Mouse (Mus musculus): ENCODE measurements around the gene Mmadhc. TPM values are rescaled to one million over a fixed set of nuclear protein-coding genes. Genes with fewer than 3 reads are reported as not detected.

Gene Mmadhc
- polyA plus RNA-seq, 1 experiment: 58.6 TPM

GRCm38 (mm10) chr2:50290754-50291153 is 5.8 kb downstream of the Mmadhc start:
- TF ChIP-seq CTCF (conservative IDR thresholded peaks at IDR 0.05; ENCODE audit: insufficient read depth, insufficient read length, low read depth, low read length) (no peak), POLR2A (IDR thresholded peaks at IDR 0.05; ENCODE audit: low read depth, low read length) (no peak)
- Histone ChIP-seq H3K27ac (ENCODE audit: insufficient read depth, low read depth, low read length) (no peak overlapping the region), H3K27me3 (replicated peaks; ENCODE audit: control insufficient read depth, insufficient read depth, low read length) (no peaks in the 10 kb centered on the region), H3K4me3 (ENCODE audit: insufficient read depth, low read depth, low read length) (no peak overlapping the region), H3K36me3 (ENCODE audit: control insufficient read depth, insufficient read depth, low read length) (peaks cover 15% of the 10 kb centered on the region), H3K4me1 (ENCODE audit: control insufficient read depth, insufficient read depth, low read length) (peaks cover 21% of the 10 kb centered on the region)
- 92% methylated on average over 2 of the region's 2 CpGs for WGBS
- DNase-seq: no peak

- no peak overlapping the region for H3K4me3 ChIP-seq (ENCODE audit: insufficient read depth, low read depth, low read length)
- TF ChIP-seq CTCF (conservative IDR thresholded peaks at IDR 0.05; ENCODE audit: insufficient read depth, insufficient read length, low read depth, low read length): no peak
- no peak for TF ChIP-seq POLR2A (IDR thresholded peaks at IDR 0.05; ENCODE audit: low read depth, low read length)
- whole genome bisulfite sequencing: 37% methylated on average over 3 of the region's 3 CpGs
- peak; percentile 89 for DNase-seq
- H3K27me3 ChIP-seq (replicated peaks; ENCODE audit: control insufficient read depth, insufficient read depth, low read length): no peaks in the 10 kb centered on the region
- peaks cover 11% of the 10 kb centered on the region for H3K36me3 ChIP-seq (ENCODE audit: control insufficient read depth, insufficient read depth, low read length)
- no peak overlapping the region for H3K27ac ChIP-seq (ENCODE audit: insufficient read depth, low read depth, low read length)
- H3K4me1 ChIP-seq (ENCODE audit: control insufficient read depth, insufficient read depth, low read length): peaks cover 4% of the 10 kb centered on the region; the same call in 1 of the 2 replicates
Measured at GRCm38 (mm10) chr2:50284781-50285180, 11.8 kb downstream of the Mmadhc start.

DNA sequence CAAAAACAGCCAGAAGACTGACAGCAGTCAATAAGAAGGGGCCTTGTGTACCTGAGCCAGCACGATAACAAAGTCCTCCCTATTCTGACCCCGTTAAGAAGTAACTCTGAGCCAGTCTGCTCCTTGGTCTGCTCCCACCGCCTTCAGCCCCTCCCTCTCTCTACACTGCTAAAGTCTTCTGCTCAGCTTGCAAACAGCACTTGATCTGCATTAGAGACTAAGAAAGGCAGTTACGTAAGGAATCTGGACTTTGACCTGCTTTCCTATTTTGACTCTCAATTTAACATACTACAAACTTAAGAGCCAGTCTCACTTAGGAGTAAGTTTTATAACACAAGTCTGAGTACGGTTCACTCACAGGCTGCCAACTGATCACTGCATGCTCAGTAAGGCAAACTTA is 12.6 kb downstream of the Mmadhc start:
- H3K27ac ChIP-seq (ENCODE audit: insufficient read depth, low read depth, low read length): peak overlapping the region; percentile 99
- peaks cover 4% of the 10 kb centered on the region; the same call in 1 of the 2 replicates for H3K4me1 ChIP-seq (ENCODE audit: control insufficient read depth, insufficient read depth, low read length)
- TF ChIP-seq CTCF (conservative IDR thresholded peaks at IDR 0.05; ENCODE audit: insufficient read depth, insufficient read length, low read depth, low read length): no peak
- TF ChIP-seq POLR2A (IDR thresholded peaks at IDR 0.05; ENCODE audit: low read depth, low read length): no peak
- H3K27me3 ChIP-seq (replicated peaks; ENCODE audit: control insufficient read depth, insufficient read depth, low read length): no peaks in the 10 kb centered on the region
- peaks cover 10% of the 10 kb centered on the region for H3K36me3 ChIP-seq (ENCODE audit: control insufficient read depth, insufficient read depth, low read length)
- H3K4me3 ChIP-seq (ENCODE audit: insufficient read depth, low read depth, low read length): no peak overlapping the region
- DNase-seq: peak; percentile 94
- 52% methylated on average over 5 of the region's 5 CpGs for WGBS

GRCm38 (mm10) chr2:50276715-50277114 is 19.9 kb downstream of the Mmadhc start:
- 67% methylated on average over 10 of the region's 10 CpGs for WGBS
- Histone ChIP-seq H3K27ac (ENCODE audit: insufficient read depth, low read depth, low read length) (no peak overlapping the region), H3K27me3 (replicated peaks; ENCODE audit: control insufficient read depth, insufficient read depth, low read length) (no peaks in the 10 kb centered on the region), H3K36me3 (ENCODE audit: control insufficient read depth, insufficient read depth, low read length) (peaks cover 5% of the 10 kb centered on the region; the same call in 1 of the 2 replicates), H3K4me3 (ENCODE audit: insufficient read depth, low read depth, low read length) (no peak overlapping the region), H3K4me1 (ENCODE audit: control insufficient read depth, insufficient read depth, low read length) (peaks cover 3% of the 10 kb centered on the region; the same call in 1 of the 2 replicates)
- DNase-seq: no peak
- TF ChIP-seq CTCF (conservative IDR thresholded peaks at IDR 0.05; ENCODE audit: insufficient read depth, insufficient read length, low read depth, low read length) (no peak), POLR2A (IDR thresholded peaks at IDR 0.05; ENCODE audit: low read depth, low read length) (no peak)

- WGBS: 23% methylated on average over 6 of the region's 6 CpGs
- Histone ChIP-seq H3K4me3 (ENCODE audit: insufficient read depth, low read depth, low read length) (no peak overlapping the region), H3K27ac (ENCODE audit: insufficient read depth, low read depth, low read length) (no peak overlapping the region; the same call in 1 of the 2 replicates), H3K27me3 (replicated peaks; ENCODE audit: control insufficient read depth, insufficient read depth, low read length) (no peaks in the 10 kb centered on the region), H3K36me3 (ENCODE audit: control insufficient read depth, insufficient read depth, low read length) (no peaks in the 10 kb centered on the region; the same call in 1 of the 2 replicates), H3K4me1 (ENCODE audit: control insufficient read depth, insufficient read depth, low read length) (peaks cover 3% of the 10 kb centered on the region; the same call in 1 of the 2 replicates)
- DNase-seq: peak; percentile 79
- no peak for TF ChIP-seq CTCF (conservative IDR thresholded peaks at IDR 0.05; ENCODE audit: insufficient read depth, insufficient read length, low read depth, low read length)
- no peak for TF ChIP-seq POLR2A (IDR thresholded peaks at IDR 0.05; ENCODE audit: low read depth, low read length)
Measured at GRCm38 (mm10) chr2:50273415-50273814, 23.2 kb downstream of the Mmadhc start.

GRCm38 (mm10) chr2:50272165-50272564 is 24.4 kb downstream of the Mmadhc start:
- no peaks in the 10 kb centered on the region for H3K27me3 ChIP-seq (replicated peaks; ENCODE audit: control insufficient read depth, insufficient read depth, low read length)
- no peak for TF ChIP-seq POLR2A (IDR thresholded peaks at IDR 0.05; ENCODE audit: low read depth, low read length)
- 0 out of 2 replicates have a peak, but pooled peaks have one; percentile 10 for TF ChIP-seq CTCF (conservative IDR thresholded peaks at IDR 0.05; ENCODE audit: insufficient read depth, insufficient read length, low read depth, low read length)
- H3K36me3 ChIP-seq (ENCODE audit: control insufficient read depth, insufficient read depth, low read length): no peaks in the 10 kb centered on the region; the same call in 1 of the 2 replicates
- no peak overlapping the region for H3K27ac ChIP-seq (ENCODE audit: insufficient read depth, low read depth, low read length)
- DNase-seq: peak; percentile 48
- WGBS: 18% methylated on average over 5 of the region's 5 CpGs
- no peak overlapping the region for H3K4me3 ChIP-seq (ENCODE audit: insufficient read depth, low read depth, low read length)
- H3K4me1 ChIP-seq (ENCODE audit: control insufficient read depth, insufficient read depth, low read length): peaks cover 3% of the 10 kb centered on the region; the same call in 1 of the 2 replicates

GRCm38 (mm10) chr2:50268514-50268913 is 28.1 kb downstream of the Mmadhc start:
- 28% methylated on average over 2 of the region's 2 CpGs for WGBS
- TF ChIP-seq CTCF (conservative IDR thresholded peaks at IDR 0.05; ENCODE audit: insufficient read depth, insufficient read length, low read depth, low read length) (no peak), POLR2A (IDR thresholded peaks at IDR 0.05; ENCODE audit: low read depth, low read length) (no peak)

More at GRCm38 (mm10) chr2:50268514-50268913, 28.1 kb downstream of the Mmadhc start:
- no peak overlapping the region for H3K27ac ChIP-seq (ENCODE audit: insufficient read depth, low read depth, low read length)
- no peaks in the 10 kb centered on the region for H3K36me3 ChIP-seq (ENCODE audit: control insufficient read depth, insufficient read depth, low read length)
- no peak for DNase-seq
- no peak overlapping the region for H3K4me3 ChIP-seq (ENCODE audit: insufficient read depth, low read depth, low read length)
- peaks cover 3% of the 10 kb centered on the region; the same call in 1 of the 2 replicates for H3K4me1 ChIP-seq (ENCODE audit: control insufficient read depth, insufficient read depth, low read length)
- no peaks in the 10 kb centered on the region for H3K27me3 ChIP-seq (replicated peaks; ENCODE audit: control insufficient read depth, insufficient read depth, low read length)

Measured in kidney, adult 2 months (tissue).